Mouse (Mus musculus): ENCODE measurements around the gene Hsd17b11.

DNA sequence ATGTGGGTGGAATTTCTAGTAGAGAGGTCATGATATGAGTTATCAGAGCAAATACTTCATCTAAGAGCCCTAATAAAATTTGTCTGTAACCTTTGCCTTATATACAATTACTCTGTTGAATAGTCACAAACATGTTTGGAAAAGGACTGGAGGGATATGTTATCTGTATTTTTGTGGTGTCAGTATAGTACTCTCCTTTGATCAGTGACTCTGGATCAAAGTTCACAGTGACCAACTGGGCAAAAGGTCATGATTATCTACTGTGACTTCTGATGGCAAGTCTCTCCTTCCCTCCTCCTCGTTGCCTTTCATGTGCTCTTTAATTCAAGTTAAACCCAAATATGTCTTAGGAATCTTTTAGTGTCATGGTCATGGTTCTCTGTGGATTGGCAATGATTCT is 14.1 kb upstream of the Hsd17b11 start:
- TF ChIP-seq CTCF (IDR thresholded peaks at IDR 0.05; ENCODE audit: low read depth) (no peak), EP300 (IDR thresholded peaks at IDR 0.05; ENCODE audit: low read depth) (peak; percentile 58; the same call in 1 of the 2 replicates)

All from liver, postnatal 0 days (tissue).